ENCODE assay signal across 8 mouse cellular contexts in the genomic region with DNA sequence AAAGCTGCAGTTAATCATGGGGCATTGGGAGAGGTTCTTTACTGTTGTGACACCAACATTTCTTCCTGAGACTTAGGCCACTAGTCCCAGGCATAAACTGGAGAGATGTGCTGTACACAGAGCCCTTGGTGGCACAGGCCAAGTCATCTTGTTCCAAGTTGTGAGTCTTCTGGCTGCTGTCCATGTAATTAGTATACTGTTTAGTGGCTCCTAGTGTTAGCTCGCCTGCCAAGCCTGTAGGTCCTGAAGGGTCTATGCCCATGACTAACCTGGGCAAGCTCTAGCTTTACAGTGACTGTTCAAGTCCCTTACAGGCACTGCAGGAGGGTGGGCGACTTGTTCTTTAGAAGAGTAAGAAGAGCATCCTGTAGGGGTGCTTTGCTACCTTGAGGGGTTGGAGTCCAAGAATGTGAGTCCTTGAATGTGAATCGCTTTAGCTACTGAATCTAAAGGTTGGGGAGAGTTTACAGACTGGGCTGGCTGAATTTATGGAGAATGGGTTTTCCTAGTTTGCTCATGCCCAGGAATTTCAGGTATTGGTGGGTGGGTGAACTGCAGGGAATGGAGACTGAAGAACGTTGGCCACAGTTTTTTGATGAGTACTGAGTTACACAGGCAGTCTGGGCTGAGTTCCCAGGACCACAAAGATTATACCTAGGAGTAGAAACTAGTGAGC. TPM values are rescaled to one million over a fixed set of nuclear protein-coding genes. Genes with fewer than 3 reads are reported as not detected.
DNase-seq lines count a peak whose midpoint lies in the region; ATAC-seq and TF ChIP-seq lines count a peak whose summit lies in the region.

No protein-coding gene starts in this region.

- no peaks in the 10 kb centered on the region for H3K27me3 ChIP-seq in kidney, postnatal 0 days (ENCODE audit: insufficient read depth, low read length)
- H3K27me3 ChIP-seq in small intestine, adult 2 months (ENCODE audit: control insufficient read depth, insufficient read depth, low read length): no peaks in the 10 kb centered on the region

- 18% methylated on average over 4 of the region's 4 CpGs for WGBS in kidney, postnatal 0 days
- 25% methylated on average over 4 of the region's 4 CpGs for WGBS in small intestine, adult 2 months

- peaks cover 14% of the 10 kb centered on the region for H3K36me3 ChIP-seq in kidney, postnatal 0 days (ENCODE audit: insufficient read depth, low read length)
- H3K36me3 ChIP-seq in small intestine, adult 2 months (ENCODE audit: control insufficient read depth, insufficient read depth, low read length): peaks cover 12% of the 10 kb centered on the region

- TF ChIP-seq CTCF in kidney, postnatal 0 days (IDR thresholded peaks at IDR 0.05; ENCODE audit: low read depth): no peak
- TF ChIP-seq CTCF in small intestine, adult 2 months (IDR thresholded peaks at IDR 0.05; ENCODE audit: extremely low read depth, insufficient read length, insufficient replicate concordance, low read depth, low read length): no peak

- H3K9me3 ChIP-seq in kidney, postnatal 0 days (replicated peaks; ENCODE audit: low read length): no peaks in the 10 kb centered on the region

- ATAC-seq in kidney, postnatal 0 days (replicated peaks; ENCODE audit: low FRiP score, low read depth): no peak
- ATAC-seq in granulocyte monocyte progenitor cell, adult 5-6 weeks (replicated peaks; ENCODE audit: poor library complexity, severe bottlenecking): no peak

- peak; percentile 18 for DNase-seq in kidney, postnatal 0 days (ENCODE audit: low spot score)
- DNase-seq in kidney, postnatal 25 days: no peak
- DNase-seq in embryo, embryonic 10.5 days (ENCODE audit: low spot score): peak; percentile 60
- peak; percentile 30 to 41 for DNase-seq in kidney, postnatal 36 days
- DNase-seq in adrenal gland, adult 2 months: no peak
- DNase-seq in gastrocnemius, postnatal 25 days: no peak

- no peak overlapping the region for H3K4me3 ChIP-seq in kidney, postnatal 0 days (replicated peaks; ENCODE audit: low read depth, low read length)
- H3K4me3 ChIP-seq in small intestine, adult 2 months (ENCODE audit: low read depth, low read length): no peak overlapping the region

- TF ChIP-seq POLR2A in small intestine, adult 2 months (IDR thresholded peaks at IDR 0.05; ENCODE audit: low read depth, low read length): no peak

- peaks cover 11% of the 10 kb centered on the region for H3K4me1 ChIP-seq in kidney, postnatal 0 days (replicated peaks; ENCODE audit: insufficient read depth, low read length)
- peaks cover 12% of the 10 kb centered on the region for H3K4me1 ChIP-seq in small intestine, adult 2 months (ENCODE audit: control insufficient read depth, insufficient read depth, insufficient read length, low read length)

- no peak overlapping the region for H3K27ac ChIP-seq in kidney, postnatal 0 days
- 0 out of 2 replicates have a peak overlapping the region, but pooled peaks have one; percentile 4 for H3K27ac ChIP-seq in small intestine, adult 2 months (ENCODE audit: insufficient read depth, low read depth, low read length)

- peak overlapping the region; percentile 0; the same call in 1 of the 2 replicates for H3K4me2 ChIP-seq in kidney, postnatal 0 days (ENCODE audit: low read length)

- H3K9ac ChIP-seq in kidney, postnatal 0 days (ENCODE audit: low read depth, low read length): no peak overlapping the region

RNA-seq across cellular contexts. Expression of gene Ptma, which starts 4.5 kb away (rescaled TPM):
- 2,429 and 2,697 TPM in 2 replicates for polyA plus RNA-seq in kidney, postnatal 0 days (2015; fragmentation: Nextera tagmentation; extraction: Ambion mirVana)
- polyA plus RNA-seq in small intestine, adult 2 months (2012; rRNA removed): 212 and 749 TPM in 2 replicates
- total RNA-seq in adrenal gland, adult 2 months (2021): 100 to 1,000 TPM; 538 to 582 TPM
- 728 and 947 TPM in 2 replicates for polyA plus RNA-seq in adrenal gland, adult 2 months (2012; rRNA removed)
- total RNA-seq in gastrocnemius, postnatal 25 days (2021): 100 to 1,000 TPM; 100 to 129 TPM
- 3,814 and 3,953 TPM in 2 replicates for total RNA-seq in granulocyte monocyte progenitor cell, adult 5-6 weeks (2014; fragmentation: Nextera tagmentation)
- total RNA-seq in granulocyte monocyte progenitor cell, adult 5-6 weeks (2017): 7,771 and 8,789 TPM in 2 replicates

RNA-seq across cellular contexts. Expression of gene Pde6d, which starts 51.4 kb away (rescaled TPM):
- 63.2 and 63.7 TPM in 2 replicates for polyA plus RNA-seq in kidney, postnatal 0 days (2015; fragmentation: Nextera tagmentation; extraction: Ambion mirVana)
- 4.0 and 9.7 TPM in 2 replicates for polyA plus RNA-seq in small intestine, adult 2 months (2012; rRNA removed)
- total RNA-seq in adrenal gland, adult 2 months (2021): 10 to 100 TPM; 29.3 to 39.5 TPM
- polyA plus RNA-seq in adrenal gland, adult 2 months (2012; rRNA removed): 10.2 and 12.8 TPM in 2 replicates
- 10 to 100 TPM; 21.9 to 29.6 TPM for total RNA-seq in gastrocnemius, postnatal 25 days (2021)
- total RNA-seq in granulocyte monocyte progenitor cell, adult 5-6 weeks (2014; fragmentation: Nextera tagmentation): 57.7 and 68.0 TPM in 2 replicates
- total RNA-seq in granulocyte monocyte progenitor cell, adult 5-6 weeks (2017): 32.0 and 33.0 TPM in 2 replicates

RNA-seq across cellular contexts. Expression of gene Cops7b, which starts 51.7 kb away (rescaled TPM):
- 27.9 and 28.6 TPM in 2 replicates for polyA plus RNA-seq in kidney, postnatal 0 days (2015; fragmentation: Nextera tagmentation; extraction: Ambion mirVana)
- 10.7 and 18.4 TPM in 2 replicates for polyA plus RNA-seq in small intestine, adult 2 months (2012; rRNA removed)
- total RNA-seq in adrenal gland, adult 2 months (2021): 10 to 100 TPM in 1 of 2 experiments, 1 to 10 TPM in 1; 9.8 to 10.2 TPM
- 15.8 and 18.0 TPM in 2 replicates for polyA plus RNA-seq in adrenal gland, adult 2 months (2012; rRNA removed)
- total RNA-seq in gastrocnemius, postnatal 25 days (2021): 10 to 100 TPM in 1 of 2 experiments, 1 to 10 TPM in 1; 9.6 to 10.4 TPM
- 22.1 and 29.3 TPM in 2 replicates for total RNA-seq in granulocyte monocyte progenitor cell, adult 5-6 weeks (2014; fragmentation: Nextera tagmentation)
- 19.9 and 24.2 TPM in 2 replicates for total RNA-seq in granulocyte monocyte progenitor cell, adult 5-6 weeks (2017)

Comparison
In these comparisons a context has a peak if more than half of its experiments do, and no peak if none do; other contexts are left out.
1. DNase-seq: peak in kidney, postnatal 0 days (single experiment), embryo, embryonic 10.5 days (single experiment) and kidney, postnatal 36 days (2 of 2); none in kidney, postnatal 25 days (0 of 2), adrenal gland, adult 2 months (single experiment) and gastrocnemius, postnatal 25 days (single experiment).
2. RNA of gene Ptma, which starts 4.5 kb away (total RNA-seq): 3,814 to 8,789 TPM in granulocyte monocyte progenitor cell, adult 5-6 weeks; 538 to 582 TPM in adrenal gland, adult 2 months and 100 to 129 TPM in gastrocnemius, postnatal 25 days; every median in the first group is over 4 times any median in the second.